Mouse (Mus musculus) retina, adult 2 months (tissue): Measurements from ENCODE around the gene Rev1.
A peak's percentile ranks its signal among the peaks of the same experiment; 100 is the strongest.

ENCODE experiments used
- DNase-seq: peaks from one replicate; pipeline ENCODE4 v3.0.0-alpha.2; 2012; ENCODE audit warnings: low read depth, low spot score

The Rev1 gene

GRCm38 (mm10) chr1:38129501-38130267, at the start of gene Rev1:
TSS of gene Rev1 (minus strand) at chr1:38129801.
- DNase-seq = peak; percentile 84

GRCm38 (mm10) chr1:38178929-38179328, 49.3 kb upstream of the Rev1 start:
- DNase-seq = no peak

GRCm38 (mm10) chr1:38176077-38176476, 46.5 kb upstream of the Rev1 start:
- DNase-seq = no peak

DNA sequence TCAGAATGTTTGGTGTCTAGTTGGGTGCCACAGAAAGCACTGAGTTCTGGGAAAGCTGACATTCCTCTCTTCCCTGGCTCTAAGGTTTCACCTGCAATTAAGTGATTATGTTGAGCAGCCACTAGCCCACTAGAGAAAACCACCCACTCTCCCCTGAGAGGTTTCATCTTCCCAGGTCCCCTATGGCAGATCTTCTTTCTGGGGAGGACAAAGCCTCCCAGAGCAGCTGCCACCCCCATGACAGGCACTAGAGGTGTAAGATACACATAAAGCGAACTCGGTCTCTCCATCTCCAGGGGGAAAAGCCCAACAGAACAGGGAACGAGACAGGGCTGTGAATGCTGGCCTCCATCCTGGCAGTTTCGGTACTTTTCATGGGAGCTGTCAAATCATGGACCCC, 42.3 kb upstream of the Rev1 start:
- no peak for DNase-seq

- no peak for DNase-seq
Observed at GRCm38 (mm10) chr1:38165696-38166095, 36.1 kb upstream of the Rev1 start.

DNA sequence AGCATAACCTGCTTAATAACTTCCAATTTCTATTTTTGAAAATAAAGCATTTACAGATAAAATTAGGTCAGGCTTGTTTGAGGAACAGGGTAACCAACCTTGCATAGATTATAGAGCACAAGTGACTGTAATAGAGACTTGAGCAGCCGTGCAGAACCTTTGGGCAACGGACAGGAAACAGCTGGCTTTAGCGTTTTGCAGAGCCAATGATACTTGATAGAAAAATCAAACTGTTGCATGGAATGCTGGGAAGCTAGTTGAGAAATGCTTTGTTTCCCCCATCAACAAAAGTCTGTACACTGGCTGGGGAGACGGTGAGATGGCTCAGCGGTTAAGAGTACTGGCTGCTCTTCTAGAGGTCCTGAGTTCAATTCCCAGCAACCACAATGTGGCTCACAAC, 20.5 kb upstream of the Rev1 start:
- no peak for DNase-seq

DNA sequence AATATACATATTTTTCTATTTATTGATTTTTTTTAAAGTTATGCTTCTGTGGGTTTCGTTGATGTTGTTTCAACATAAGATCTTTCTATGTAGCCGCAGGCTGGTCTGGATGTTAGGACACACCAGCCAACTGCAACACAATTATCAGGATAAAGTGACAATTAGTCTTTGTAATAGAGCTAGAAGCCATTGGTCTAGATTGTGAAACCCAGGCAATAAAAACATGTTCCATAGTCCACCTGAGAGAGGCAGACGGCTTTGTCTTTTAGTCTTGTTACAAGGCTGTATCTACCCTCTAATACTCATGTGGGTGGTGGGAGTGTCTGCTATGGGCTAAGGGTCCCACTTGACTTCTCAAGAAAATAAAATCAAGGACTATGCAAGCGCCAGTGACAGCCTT, 16.4 kb upstream of the Rev1 start:
- no peak for DNase-seq

- no peak for DNase-seq
Observed at GRCm38 (mm10) chr1:38141371-38141770, 11.8 kb upstream of the Rev1 start.

- DNase-seq = no peak
Observed at GRCm38 (mm10) chr1:38140911-38141310, 11.3 kb upstream of the Rev1 start.

GRCm38 (mm10) chr1:38139396-38139795, 9.8 kb upstream of the Rev1 start:
- DNase-seq = no peak

DNA sequence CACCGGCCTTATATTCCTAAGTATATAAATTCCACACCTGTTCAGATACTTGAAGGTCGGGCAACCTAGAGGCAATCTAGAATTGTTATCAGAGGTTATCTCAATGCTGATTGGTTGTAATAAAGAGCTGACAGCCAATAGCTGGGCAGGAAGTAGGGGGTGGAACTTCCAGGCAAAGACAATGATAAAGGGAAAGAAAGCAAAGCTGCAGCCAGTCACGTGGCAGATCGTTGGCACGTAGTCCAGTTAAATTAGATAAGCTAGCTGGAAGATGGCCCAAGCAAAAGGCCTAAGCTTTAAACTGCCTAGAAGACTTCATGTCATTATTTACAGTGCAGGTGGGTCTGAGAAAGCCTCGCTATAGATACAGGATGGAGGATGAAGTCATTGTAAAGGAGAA, 3.3 kb upstream of the Rev1 start:
- no peak for DNase-seq

GRCm38 (mm10) chr1:38130715-38131483, 1.3 kb upstream of the Rev1 start:
- no peak for DNase-seq

- DNase-seq = peak; percentile 39
Observed at GRCm38 (mm10) chr1:38128919-38129436, 623 bp downstream of the Rev1 start.

DNA sequence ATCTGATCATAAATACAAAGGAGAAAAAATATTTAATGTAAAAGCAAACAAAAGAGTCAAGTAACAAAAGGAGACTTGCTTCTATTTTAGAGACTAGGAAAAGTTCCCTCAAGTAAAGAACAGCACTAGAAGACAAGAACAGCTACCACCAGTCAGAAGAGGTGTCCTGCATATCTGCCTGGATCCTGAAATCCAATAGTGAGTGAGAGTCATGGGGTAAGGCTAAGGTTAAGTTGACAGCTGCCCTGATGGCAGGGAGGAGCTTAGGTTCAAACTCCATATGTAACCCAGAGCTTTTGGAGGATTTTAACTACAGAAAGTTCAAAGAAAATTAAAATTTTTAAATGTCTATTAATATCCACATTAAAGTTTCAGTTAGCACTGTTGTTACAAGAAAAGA, 2.6 kb downstream of the Rev1 start:
- no peak for DNase-seq

- DNase-seq = no peak
Observed at GRCm38 (mm10) chr1:38126426-38126825, 3.2 kb downstream of the Rev1 start.

GRCm38 (mm10) chr1:38124261-38124660, 5.3 kb downstream of the Rev1 start:
- DNase-seq = no peak

DNA sequence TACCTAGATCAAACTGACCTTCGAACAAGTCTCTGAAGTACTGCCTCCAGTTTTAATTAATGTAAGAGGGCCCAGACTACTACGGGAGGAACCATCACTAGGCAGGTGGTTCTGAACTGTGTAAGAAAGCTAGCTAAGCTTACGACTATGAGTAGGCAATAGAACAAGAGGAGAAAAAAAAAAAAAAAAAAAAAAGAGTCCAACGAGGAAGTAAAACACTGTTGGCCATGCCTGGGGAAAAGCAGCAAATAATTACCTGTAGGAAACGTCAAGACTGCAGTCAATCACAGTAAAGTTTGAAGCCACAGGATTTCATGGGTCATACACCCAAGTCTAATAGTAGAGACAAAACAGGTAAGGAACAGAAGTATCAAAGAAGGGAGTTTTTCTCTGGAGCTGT, 8.7 kb downstream of the Rev1 start:
- DNase-seq = no peak

DNA sequence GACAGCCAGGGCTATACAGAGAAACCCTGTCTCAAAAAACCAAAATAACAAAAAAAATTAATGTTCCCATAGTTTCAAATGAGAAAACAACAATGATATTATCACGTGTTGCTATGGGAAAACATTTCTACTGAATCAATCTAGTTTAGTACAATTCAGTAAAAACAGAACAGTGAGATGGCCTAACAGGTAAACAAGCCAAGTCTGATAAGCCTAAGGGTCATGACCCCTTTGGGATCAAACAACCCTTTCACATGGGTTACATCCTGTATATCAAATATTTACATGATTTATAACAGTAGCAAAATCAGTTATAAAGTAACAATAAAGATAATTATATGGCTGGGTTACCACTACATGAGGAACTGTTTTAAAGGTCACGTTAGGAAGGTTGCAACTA, 11.0 kb downstream of the Rev1 start:
- DNase-seq = no peak

- no peak for DNase-seq
Observed at GRCm38 (mm10) chr1:38109786-38110185, 19.8 kb downstream of the Rev1 start.

DNA sequence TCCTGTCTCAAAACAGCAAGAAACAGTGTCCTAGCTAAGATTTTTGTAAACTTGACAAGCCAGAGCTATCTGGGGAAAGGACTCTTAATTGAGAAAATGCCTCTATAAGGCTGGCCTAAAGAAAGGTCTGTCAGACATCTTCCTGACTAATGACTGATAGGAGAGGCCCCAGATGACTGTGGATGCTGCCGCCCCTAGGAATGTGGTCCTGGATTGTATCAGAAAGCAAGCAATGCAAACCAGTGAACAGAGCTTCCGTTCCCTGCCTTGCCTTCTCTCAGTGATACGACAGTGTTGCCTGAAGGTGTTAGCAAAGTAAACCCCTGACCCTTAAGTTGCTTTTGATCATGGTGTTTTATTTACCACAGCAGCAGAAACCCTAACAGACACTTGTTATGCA, 25.8 kb downstream of the Rev1 start:
- no peak for DNase-seq

GRCm38 (mm10) chr1:38103214-38103613, 26.4 kb downstream of the Rev1 start:
- DNase-seq = no peak

- DNase-seq = no peak
Observed at GRCm38 (mm10) chr1:38081316-38081715, 48.3 kb downstream of the Rev1 start.

DNA sequence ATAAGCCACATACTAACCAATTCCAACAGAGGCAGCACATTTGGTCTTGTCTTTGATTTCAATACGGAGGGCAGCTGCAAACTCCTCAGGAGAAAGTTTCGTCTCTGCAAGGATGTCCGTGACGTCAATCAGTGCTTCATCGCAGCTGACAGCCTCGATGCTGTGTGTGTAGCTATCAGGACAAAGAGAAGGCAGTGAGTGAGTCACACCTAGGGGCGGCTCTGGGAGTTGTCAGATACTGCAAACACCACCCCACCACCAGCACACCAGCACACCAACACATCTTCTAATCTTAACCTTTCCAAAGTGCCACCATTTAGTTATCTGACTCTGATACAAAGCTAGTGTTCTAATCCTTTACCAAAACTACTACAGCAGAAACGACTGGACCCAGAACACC, 58.3 kb downstream of the Rev1 start:
- DNase-seq = no peak
